Mouse (Mus musculus): ENCODE measurements at regions not wholly inside any gene's neighbourhood (a gene's known extent, or its start where the extent isn't known, plus 50 kb on each side); places are given as distances from the start of the nearest gene placed in this dataset.

- no peak for DNase-seq (ENCODE audit: low spot score in 2 of 2)
These were observed 1087.5 kb downstream of the Cdh11 start for GRCm38 (mm10) chr8:101697948-101698347.

- DNase-seq (ENCODE audit: low spot score in 2 of 2): no peak
These were observed 1094.5 kb downstream of the Cdh11 start for GRCm38 (mm10) chr8:101690901-101691300.

- DNase-seq (ENCODE audit: low spot score in 2 of 2): peak; percentile 5 to 19
These were observed 1116.5 kb downstream of the Cdh11 start for GRCm38 (mm10) chr8:101668921-101669320.

- DNase-seq (ENCODE audit: low spot score in 2 of 2): no peak
These were observed 1122.6 kb downstream of the Cdh11 start for GRCm38 (mm10) chr8:101662874-101663273.

GRCm38 (mm10) chr8:101655292-101655691 is 1130.2 kb downstream of the Cdh11 start:
- no peak for DNase-seq (ENCODE audit: low spot score in 2 of 2)

- no peak for DNase-seq (ENCODE audit: low spot score in 2 of 2)
These were observed 1156.6 kb downstream of the Cdh11 start for GRCm38 (mm10) chr8:101628816-101629215.

GRCm38 (mm10) chr8:101621941-101622340 is 1163.5 kb downstream of the Cdh11 start:
- no peak for DNase-seq (ENCODE audit: low spot score in 2 of 2)

- DNase-seq (ENCODE audit: low spot score in 2 of 2): no peak
These were observed 1194.3 kb downstream of the Cdh11 start for GRCm38 (mm10) chr8:101591115-101591514.

- no peak for DNase-seq (ENCODE audit: low spot score in 2 of 2)
These were observed 1194.8 kb downstream of the Cdh11 start for GRCm38 (mm10) chr8:101590639-101591038.

- no peak for DNase-seq (ENCODE audit: low spot score in 2 of 2)
These were observed 1221.0 kb downstream of the Cdh11 start for GRCm38 (mm10) chr8:101564447-101564846.

GRCm38 (mm10) chr8:101522758-101523157 is 1262.7 kb downstream of the Cdh11 start:
- DNase-seq (ENCODE audit: low spot score in 2 of 2): no peak

- DNase-seq (ENCODE audit: low spot score in 2 of 2): no peak
These were observed 1306.7 kb downstream of the Cdh11 start for GRCm38 (mm10) chr8:101478554-101479314.

GRCm38 (mm10) chr8:101466363-101466762 is 1319.1 kb downstream of the Cdh11 start:
- DNase-seq (ENCODE audit: low spot score in 2 of 2): no peak

- DNase-seq (ENCODE audit: low spot score in 2 of 2): no peak
These were observed 1322.9 kb downstream of the Cdh11 start for GRCm38 (mm10) chr8:101462515-101462914.

GRCm38 (mm10) chr8:101444730-101445129 is 1340.7 kb downstream of the Cdh11 start:
- no peak for DNase-seq (ENCODE audit: low spot score in 2 of 2)

- DNase-seq (ENCODE audit: low spot score in 2 of 2): no peak
These were observed 1342.9 kb downstream of the Cdh11 start for GRCm38 (mm10) chr8:101442563-101442962.

- no peak for DNase-seq (ENCODE audit: low spot score in 2 of 2)
These were observed 1349.8 kb downstream of the Cdh11 start for GRCm38 (mm10) chr8:101435691-101436090.
